Mouse (Mus musculus) gastrocnemius, adult 8-10 months (tissue): ENCODE data around the gene Sprn. TPM values are rescaled to one million over a fixed set of nuclear protein-coding genes. Genes with fewer than 3 reads are reported as not detected.

ENCODE experiments used
- DNase-seq, 2 experiments: peaks; one replicate each; pipeline ENCODE4 v3.0.0; 2022; ENCODE audit warnings: low spot score in 2 of 2
- total RNA-seq, 4 experiments: library from RNA; stranded (reverse); gene quantifications; 2 replicates each; pipeline ENCODE4 v1.2.4; 2022

Sprn gene
- under 1 TPM; 0.07 to 0.22 (median 0.16) TPM for total RNA-seq

DNA sequence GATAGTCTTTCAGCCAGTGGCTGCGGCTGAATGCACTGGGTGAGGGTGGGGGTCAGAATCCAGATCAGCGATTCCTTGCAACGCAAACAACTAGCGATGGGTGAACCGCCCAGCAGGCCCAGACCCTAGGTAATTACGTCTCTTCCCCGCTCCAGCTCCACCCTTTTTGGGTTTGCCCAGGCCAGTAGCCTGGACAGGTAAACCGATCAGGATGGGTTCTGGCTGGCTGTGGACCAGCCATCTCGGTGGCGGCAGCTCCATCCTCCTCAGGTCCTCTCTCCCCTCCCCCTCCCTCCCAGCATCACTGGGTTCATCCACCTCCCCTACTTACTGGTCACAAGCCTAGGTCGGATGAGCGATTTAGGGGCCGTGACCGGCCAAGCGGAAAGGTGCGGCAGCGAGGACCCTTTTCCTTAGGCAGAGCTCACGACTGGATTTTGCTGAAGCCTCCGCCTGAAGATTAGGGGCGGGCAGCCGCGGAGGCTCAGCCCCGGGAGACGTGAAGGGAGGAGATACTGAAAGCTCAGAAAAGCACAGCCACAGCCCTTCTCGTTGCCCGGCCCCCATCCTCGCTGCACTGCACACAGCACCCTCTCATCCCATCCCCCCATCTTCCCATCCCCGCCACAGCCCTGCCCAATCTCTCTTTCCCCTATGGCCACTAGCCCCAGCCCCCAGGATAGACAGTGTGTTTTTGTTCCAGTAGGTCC lies at the start of gene Sprn:
Sprn (minus strand) TSS at position 660 of the 710 bp plus-strand sequence.
- no peak for DNase-seq

DNA sequence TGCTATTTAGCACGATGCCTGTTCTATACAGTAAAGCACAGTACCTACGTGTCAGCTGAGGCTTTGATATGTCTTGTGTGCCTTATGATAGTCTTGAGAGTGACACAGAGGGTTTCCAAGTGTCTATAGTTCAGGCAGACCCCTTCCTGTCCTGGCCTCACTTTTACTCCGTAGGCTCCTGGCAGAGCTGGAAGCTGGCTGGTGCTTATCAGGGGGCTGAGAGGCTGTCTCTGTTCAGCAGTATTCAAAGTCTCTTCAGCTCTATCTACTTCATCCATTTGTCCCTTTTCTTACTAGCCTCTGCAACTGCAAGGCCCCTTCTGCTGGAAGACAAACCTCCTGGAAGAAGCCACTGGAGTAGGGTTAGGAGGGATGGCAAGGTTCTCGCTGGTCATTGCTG lies 46.4 kb upstream of the Sprn start:
- DNase-seq = no peak

DNA sequence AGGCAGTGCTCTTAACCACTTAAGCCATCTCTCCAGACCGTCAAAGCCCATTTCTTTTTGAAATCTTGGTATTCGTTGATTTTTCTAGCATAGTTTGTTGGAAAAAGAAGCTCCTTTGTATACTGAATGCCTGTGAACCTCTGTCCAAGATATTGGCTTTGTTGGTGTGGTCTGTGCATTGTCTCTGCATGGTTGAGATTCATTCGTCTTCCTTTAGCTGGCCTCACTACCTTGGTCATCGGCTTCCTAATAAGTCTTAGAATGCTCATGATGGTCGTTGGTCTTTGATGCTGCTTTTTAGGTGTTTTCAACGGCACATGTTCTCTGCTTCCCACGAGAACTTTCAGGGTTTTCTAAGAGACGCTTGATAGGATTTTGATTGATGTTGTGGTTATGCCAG lies 41.3 kb upstream of the Sprn start:
- no peak for DNase-seq

DNA sequence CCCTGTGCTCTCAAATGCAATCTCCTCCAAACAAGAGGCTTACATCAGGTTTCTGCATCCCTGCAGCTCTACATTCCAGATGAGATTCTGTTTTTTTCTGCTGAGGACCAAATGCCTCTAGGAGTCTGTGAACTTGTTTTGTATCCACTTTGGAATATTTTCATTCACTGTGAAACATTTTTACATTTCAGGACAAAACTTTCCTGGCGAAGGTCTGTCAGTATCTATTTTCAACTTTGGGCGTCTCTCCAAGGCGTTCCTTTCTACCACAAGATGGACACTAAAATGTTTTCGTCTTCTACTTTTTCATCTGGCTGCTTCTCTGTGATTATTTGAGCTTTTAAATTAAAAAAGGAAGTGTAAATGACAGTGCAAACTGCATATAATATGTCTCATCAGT lies 39.4 kb upstream of the Sprn start:
- no peak for DNase-seq

DNA sequence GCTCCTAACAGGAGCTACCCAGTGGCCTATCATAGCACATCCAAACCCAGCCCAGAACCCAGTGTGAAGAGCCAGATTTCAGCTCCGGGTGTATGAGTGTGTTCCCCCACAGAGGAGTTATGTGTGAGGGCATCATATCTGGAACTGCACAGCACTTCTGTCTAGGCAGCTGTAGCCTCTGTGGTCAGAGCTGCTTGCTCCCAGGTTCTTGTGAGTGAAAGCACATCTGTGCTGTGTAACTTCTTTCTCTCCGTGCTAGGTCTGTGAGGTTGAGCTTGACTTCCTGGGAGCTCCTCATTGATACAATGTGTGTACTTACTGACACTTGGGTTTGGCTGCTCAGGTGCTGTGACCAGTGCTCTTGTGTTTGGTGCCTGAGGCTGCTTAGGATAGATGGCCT lies 38.2 kb upstream of the Sprn start:
- no peak for DNase-seq

DNA sequence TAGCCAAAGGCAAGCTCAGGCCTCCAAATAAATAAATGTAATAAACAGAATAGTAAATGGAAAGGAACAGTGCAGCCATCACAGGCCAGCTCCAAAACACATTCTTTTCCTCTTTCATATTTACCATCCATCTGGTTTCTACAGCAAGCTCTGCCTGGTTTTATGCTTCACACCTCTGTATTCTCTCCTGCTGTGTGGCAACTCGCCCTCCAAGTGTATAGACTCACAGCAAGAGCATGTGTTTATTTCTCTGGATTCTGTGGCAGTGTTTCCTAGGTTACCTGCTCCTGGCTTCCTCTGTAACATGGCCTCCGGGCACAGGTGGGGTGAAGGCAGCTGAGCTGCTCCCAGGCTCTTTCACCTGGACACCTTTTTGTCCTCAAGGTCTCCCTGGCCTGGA lies 37.8 kb upstream of the Sprn start:
- DNase-seq = no peak

DNA sequence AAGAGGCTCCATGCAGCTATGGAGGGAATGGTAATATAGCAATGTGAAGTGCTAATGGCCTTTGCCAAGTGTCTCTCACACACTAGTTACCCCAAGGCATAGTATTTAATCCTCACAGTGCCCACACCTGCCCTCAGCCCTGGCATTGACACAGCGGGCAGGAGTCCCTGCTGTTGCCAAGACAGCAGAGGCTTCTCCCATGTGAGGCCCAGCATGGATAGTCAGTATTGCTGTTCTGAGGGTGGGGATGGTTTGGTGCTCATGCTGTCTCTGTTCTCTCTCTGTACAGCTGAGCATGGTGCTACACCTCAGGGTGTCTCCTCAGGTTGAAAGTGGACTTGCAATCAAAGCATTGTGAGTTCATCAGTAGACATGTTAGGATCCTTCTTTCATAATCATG lies 35.8 kb upstream of the Sprn start:
- no peak for DNase-seq

DNA sequence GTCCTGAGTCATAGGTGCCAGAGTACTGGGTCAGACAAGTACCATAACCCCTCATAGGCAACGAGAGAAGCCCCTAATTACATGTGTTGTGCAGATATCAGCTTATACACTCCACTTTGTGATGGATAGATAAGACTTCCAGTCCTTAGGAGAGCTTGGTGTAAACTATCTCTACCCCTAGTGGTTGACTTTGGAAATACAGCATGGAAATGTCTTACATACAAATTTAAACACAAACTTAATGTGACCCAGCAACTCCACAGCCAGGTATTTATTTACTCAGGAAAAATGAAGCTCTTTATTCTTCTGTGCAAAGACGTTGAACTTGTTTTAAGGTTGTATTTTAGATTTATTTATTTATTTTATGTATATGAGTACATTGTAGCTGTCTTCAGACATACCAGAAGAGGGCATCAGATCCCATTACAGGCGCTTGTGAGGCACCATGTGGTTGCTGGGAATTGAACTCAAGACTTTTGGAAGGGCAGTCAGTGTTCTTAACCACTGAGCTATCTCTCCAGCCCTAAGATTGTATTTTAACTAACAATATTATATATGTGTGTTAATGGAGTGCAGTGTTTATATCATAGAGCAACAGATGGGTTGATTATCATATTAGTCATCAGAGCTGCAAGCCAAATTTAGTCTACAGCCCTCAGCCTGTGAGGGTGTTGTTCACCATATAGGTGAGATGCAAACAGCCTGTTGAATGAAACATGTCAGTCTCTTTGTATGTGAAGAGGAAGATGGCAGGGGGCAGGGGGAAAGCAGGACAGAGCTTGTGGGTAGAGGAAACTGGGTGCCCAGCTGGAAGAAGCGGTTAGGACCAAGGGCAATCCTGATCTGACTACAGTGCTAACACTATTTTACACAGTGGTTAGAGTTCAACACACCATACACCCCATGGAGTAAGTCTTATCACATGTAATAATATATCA lies 34.0 kb upstream of the Sprn start:
- no peak for DNase-seq

DNA sequence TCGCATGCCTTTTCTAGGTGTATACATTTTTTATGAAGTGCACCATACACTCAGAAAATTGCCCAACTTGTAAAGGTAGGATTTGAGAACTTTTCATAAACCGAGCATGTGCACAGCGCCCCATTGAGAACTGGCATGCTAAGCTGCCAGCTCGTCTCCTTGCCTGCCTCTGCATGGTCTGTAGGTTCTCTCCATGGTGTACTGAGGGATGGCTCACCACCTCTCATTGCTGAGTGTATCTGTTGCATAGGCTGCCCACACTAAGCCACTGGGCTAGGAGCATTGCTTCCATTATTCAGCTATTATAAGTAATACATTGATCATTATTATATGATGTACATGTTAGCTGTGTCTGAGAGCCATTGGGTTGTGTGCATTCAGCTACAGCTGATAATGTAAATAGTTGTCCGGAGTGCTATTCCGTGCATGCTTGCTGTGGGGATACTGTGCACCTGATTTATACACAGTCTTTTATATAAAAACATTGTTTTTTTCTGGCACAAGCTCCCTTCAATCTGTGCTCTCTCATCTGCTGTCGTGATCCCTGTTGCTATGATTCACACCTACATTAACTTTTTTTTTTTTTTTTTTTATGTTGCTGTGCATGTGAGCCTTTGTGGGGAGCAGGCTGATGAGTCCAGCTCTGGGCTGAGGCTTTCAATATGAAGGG lies 33.2 kb upstream of the Sprn start:
- DNase-seq = no peak

DNA sequence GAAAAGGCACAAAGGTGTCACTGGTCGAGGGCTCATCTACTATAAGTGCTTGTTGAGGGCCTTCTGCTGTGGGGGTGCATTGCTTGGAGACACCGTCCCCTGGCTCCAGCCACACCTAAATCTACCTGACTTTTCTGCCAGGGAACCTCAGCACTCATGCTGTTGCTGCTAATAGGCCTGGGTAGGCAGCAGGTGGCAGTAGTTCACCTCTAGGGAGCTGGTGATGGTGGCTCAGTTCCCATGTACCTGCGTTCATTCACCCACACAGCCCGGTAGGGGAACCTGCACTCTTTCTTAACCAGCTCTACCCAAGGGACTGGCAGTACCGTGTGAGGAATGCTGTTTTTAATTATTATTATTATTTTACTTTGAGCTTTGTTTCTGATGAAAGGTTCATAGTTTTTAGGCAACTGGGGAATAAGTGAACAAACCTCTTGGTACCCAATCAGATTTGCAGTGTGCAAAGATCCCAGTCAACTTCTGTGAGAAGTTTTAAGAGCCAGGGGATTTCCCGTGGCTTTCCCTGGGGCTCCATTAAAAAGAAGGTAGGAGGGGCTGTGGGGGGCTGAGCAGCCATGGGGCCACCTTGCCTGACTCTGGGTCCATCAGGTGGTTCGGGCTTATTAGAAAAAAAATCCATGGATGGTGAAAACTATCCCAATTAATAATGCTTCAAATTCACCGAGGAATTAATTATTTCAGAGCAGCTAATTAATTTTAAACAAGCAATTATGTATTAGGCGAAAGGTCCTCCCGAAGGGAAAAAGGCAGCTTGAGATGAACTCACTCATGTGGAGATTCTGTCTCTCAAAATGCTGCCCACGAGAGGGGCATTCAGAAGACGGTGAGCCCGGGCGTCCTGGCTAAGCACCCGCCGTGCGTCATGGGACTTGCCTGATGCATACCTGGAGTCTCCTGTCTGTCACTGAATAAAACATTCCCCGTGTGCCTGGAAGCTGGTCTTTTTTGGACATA lies 32.3 kb upstream of the Sprn start:
- no peak for DNase-seq

DNA sequence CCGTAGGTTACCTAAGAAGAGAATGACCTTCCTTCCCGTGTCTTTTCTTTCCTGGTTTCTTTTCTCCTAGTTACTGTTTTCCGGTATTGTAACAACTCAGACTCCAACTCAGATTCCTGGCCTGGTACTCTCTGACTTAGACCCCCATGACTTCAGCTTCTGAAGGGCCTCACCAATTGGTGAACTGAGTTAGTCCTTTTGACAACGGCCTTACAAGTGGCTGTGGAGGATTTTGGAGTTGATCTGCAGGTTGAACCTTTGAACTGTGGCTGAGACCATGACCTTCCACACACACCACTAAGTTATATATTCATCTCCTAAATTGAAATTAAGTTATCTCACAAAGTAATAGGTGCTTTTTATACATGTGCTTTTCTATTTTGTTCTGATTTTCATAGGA lies 29.5 kb upstream of the Sprn start:
- no peak for DNase-seq

DNA sequence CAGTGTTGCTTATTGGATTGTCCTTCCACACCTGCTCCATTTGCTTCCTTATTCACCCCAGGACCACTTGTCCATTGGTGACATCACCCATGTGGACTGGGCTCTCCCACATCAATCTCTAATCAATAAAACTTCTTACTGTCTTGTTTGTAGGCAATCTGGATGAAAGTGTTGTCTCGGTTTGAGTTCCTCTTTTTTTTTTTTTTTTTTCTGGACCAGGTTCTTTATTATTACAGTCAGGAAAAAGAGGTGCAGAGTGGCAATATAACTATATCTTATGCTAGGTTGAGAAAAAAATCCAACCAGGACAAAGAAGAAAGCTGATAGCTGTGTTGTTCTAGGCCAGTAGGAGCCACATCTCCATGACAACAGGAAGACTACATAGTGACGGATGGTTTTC lies 26.0 kb upstream of the Sprn start:
- no peak for DNase-seq

DNA sequence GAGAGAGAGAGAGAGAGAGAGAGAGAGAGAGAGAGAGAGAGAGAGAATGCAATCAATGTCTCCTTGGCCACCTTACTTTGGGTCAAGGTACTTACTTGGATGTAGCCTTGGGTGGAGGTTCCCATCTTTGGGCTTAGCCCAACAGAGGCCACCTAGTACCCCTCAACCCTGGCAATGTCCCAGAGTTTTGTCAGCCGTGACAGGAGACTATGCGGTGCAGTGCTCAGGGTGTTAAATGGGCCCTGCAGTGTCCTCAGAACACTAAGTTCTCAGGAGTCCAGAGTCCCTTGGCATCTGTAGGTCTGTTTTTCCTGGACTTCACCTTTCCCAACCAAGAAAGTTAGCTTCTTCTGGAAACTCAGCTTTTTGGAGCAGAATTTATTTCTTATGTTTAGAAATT lies 24.5 kb upstream of the Sprn start:
- no peak for DNase-seq

DNA sequence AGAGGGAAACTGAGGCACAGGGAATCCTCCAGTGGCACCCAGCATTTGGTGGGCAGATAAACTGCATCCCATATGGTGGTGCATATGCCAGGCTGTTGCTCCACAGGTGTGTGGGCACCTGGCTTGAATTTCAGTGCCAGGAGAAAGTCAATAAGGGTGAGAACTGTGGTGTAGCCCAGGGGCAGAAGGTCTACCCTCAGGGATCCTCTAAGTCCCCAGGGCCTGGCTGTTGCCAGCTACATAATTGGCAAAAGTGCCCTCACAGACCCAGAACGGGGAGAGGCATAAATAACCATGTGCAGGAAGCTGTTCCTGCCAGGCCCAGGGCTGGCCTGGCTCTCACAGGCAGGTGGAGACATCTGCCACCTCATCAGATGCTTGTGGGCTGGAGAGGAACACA lies 18.3 kb upstream of the Sprn start, which contains the start of gene Olfr523:
Olfr523 (plus strand) TSS at position 282 of the 400 bp plus-strand sequence.
- no peak for DNase-seq

DNA sequence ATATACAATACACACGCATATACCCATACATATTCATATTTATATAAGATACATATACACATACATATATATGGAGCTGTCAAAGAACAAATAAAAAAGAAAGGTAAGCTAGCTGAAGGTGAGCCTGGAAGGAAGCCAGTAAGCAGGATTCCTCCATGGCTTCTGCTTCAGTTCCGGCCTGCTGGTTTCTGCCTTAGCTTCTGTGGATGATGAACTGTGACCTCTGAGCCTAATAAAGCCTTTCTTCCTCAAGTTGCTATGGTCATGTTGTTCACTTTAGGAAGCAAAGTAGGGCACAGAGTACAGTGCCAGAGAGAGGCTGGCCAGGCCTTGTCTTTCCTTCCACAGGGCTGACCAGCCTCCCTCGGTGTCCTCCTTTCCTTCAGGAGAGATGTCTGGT lies 16.2 kb upstream of the Sprn start:
- no peak for DNase-seq

DNA sequence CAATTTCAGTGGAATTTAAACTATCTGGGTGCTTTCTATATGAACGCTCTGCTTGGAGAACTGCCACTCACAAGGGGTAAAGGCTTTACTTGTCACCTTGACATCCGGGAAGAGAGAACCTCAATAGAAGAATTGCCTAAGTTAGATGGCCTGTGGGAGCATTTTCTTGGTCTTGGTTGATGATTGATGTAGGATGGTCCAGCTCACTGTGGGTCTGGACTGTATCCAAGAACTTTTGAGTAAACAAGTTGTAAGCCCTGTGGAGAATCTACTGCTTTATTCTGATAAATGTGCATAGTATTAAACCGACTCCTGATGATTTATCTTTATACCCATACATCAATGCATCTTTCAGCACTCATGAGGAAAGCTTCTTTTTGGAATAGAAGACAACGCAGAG lies 14.7 kb upstream of the Sprn start:
- DNase-seq = no peak

DNA sequence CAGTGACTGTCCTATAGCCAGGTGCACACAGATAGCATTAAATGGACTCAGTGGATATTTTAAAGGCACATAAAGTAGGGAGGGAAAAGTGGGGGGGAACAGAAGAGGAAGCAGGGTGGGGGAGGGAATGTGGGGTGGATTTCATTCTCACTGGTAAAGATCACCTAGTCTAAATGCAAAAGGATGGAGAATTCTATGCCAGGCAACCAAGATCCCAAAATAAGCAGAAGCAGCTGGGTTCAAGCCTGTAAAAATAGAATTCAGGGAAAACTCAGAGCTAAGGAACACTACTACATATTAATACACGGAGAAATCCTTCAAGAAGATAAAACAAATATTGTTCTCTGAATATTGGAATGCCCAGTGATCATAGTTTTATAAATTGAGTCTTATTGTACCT lies 13.3 kb upstream of the Sprn start:
- no peak for DNase-seq

DNA sequence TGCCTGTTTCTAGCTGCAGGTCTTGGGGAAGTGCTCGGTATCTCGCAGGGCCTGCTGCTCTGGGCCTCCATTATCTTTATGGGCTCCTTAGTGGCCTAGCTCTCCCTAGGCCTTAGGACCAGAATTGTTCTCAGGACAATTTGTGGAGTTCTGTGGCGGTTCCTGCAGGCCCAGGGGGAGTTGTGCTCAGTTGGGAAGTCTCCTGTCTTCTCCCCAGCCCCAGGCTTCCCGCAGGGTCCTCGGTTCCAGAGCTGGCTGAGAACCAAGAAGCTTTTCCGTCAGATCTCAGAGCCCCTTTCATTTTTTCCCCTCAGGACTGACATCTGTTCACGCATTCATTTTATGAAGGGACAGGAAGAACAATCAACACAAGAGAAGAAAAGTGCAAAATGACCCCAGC lies 10.0 kb upstream of the Sprn start, which contains the start of gene Olfr522:
Olfr522 (minus strand) TSS at position 101 of the 400 bp plus-strand sequence.
- no peak for DNase-seq

DNA sequence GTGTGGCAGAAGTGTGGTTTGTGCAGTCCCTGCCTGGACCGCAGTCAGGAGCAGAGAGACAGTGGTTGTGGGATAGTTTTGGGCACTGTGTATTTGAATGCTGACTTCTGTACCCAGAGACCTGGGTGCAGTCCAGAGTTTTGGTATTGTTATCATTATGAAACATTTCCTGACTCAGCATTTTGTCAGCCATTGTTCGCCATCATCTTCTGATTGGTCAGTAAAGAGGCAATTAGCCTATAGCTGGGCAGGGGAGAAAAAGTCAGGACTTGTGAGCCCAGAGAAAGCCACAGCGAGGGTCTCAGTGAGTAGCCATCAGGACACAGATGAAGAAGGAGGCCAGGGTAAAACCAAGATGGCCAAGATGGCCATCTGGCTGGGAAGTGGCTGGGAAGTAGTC lies 5.7 kb upstream of the Sprn start:
- no peak for DNase-seq

DNA sequence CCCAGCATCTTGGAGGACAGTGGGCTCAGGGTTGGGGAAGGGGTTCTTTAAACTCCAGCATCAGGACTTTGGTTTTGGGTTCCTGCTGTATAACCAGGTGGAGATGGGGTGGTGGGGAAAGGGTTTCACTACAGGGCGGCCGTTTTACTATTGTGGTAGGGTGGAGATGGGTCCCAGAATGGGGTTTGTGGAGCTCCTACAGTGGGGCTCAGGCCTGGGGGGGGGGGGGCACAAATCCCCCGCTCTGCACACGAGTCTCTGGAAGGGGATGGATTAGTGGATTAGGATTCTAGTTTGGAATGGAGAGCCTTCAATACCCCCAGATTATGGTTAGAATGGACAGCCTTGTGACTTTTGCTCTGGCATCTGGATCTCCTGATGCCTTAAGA lies 854 bp downstream of the Sprn start:
- no peak for DNase-seq

DNA sequence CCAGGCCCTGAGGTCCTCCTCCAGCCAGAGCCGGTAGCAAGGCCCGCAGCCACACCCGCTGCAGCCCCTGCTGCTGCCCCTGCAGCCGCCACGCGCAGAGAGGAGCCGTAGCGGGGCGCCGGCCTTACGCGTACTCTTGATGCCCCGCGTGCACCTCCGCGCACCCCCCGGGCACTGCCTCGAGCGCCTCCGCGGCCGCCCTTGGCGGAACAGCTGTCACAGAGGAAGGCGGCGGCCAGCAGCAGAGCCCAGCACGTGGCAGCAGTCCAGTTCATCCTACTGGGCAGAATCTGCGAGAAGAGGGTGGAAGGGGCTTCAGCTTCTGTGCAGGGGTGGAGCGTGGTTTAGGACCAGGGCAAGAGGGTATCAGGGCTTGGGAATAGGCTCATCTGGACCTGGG lies 1.3 kb downstream of the Sprn start:
- DNase-seq = no peak
